ENCODE assay signal across 19 mouse cellular contexts in the genomic region with DNA sequence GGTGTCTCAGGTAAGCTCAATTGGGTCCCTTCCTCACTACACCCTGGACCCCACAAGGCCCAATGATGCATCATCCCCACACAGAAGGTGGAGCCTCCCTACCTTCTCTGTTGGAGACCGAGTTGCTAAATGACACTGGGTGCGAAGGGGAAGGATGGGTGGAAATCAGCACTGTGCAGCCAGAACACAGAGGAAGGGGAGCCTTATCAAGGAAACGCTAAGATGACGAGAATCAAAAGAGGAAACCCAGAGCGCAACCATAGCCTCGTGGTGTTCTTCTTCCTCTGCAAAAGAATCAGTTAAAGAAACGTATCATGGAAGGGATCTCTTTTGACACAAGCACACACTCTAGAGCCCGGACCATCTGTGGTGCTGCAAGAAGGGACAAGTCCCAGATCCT.
DNase-seq lines count a peak whose midpoint lies in the region; ATAC-seq lines count a peak whose summit lies in the region.
"Had no signal": no experiment of that assay in that cellular context is flagged by ENCODE, and none has a peak within 500 bp of the region (broad histone marks: within the 10 kb centered on the region; RNA-seq: fewer than 3 reads in every experiment).

No protein-coding gene starts in this region.

- peak overlapping the region; percentile 76; the same call in 1 of the 2 replicates for H3K27ac ChIP-seq in midbrain, embryonic 10.5 days (replicated peaks)
- no peak overlapping the region for H3K27ac ChIP-seq in midbrain, embryonic 16.5 days (ENCODE audit: low read length)
- no peak overlapping the region for H3K27ac ChIP-seq in midbrain, embryonic 15.5 days
- H3K27ac ChIP-seq: embryonic facial prominence, embryonic 15.5 days; gastrocnemius, adult 2 months; hindbrain, embryonic 13.5 days; hindbrain, postnatal 0 days had no signal

- peaks cover 100% of the 10 kb centered on the region for H3K27me3 ChIP-seq in midbrain, embryonic 10.5 days (ENCODE audit: low read depth, poor library complexity, severe bottlenecking)
- H3K27me3 ChIP-seq in midbrain, embryonic 16.5 days (ENCODE audit: control insufficient read depth, insufficient read depth, low read depth, low read length), result peaks cover 29% of the 10 kb centered on the region
- H3K27me3 ChIP-seq in megakaryocyte, embryonic 14.5 days (replicated peaks), result peaks cover 12% of the 10 kb centered on the region
- peaks cover 57% of the 10 kb centered on the region for H3K27me3 ChIP-seq in midbrain, embryonic 15.5 days (replicated peaks)
- H3K27me3 ChIP-seq: embryonic facial prominence, embryonic 15.5 days had no signal

- H3K9me3 ChIP-seq in midbrain, embryonic 10.5 days (replicated peaks), result peaks cover 10% of the 10 kb centered on the region; the same call in 1 of the 2 replicates
- H3K9me3 ChIP-seq in midbrain, embryonic 16.5 days (replicated peaks; ENCODE audit: control insufficient read depth, low read length, poor library complexity, severe bottlenecking), result peaks cover 4% of the 10 kb centered on the region; the same call in 1 of the 2 replicates
- peaks cover 3% of the 10 kb centered on the region; the same call in 1 of the 2 replicates for H3K9me3 ChIP-seq in megakaryocyte, embryonic 14.5 days
- H3K9me3 ChIP-seq in midbrain, embryonic 15.5 days, result no peaks in the 10 kb centered on the region
- H3K9me3 ChIP-seq: embryonic facial prominence, embryonic 15.5 days; hindbrain, embryonic 13.5 days had no signal

- H3K9ac ChIP-seq in midbrain, embryonic 16.5 days (ENCODE audit: low read depth, low read length), result no peak overlapping the region
- no peak overlapping the region for H3K9ac ChIP-seq in midbrain, embryonic 15.5 days
- H3K9ac ChIP-seq: embryonic facial prominence, embryonic 15.5 days; hindbrain, embryonic 13.5 days had no signal

- 68% methylated on average over 8 of the region's 8 CpGs for WGBS in midbrain, embryonic 10.5 days
- 76% methylated on average over 8 of the region's 8 CpGs for WGBS in midbrain, embryonic 16.5 days
- 61% methylated on average over 8 of the region's 8 CpGs for whole genome bisulfite sequencing in midbrain, embryonic 15.5 days

- H3K4me2 ChIP-seq in midbrain, embryonic 16.5 days (ENCODE audit: low read length), result no peak overlapping the region
- H3K4me2 ChIP-seq in midbrain, embryonic 15.5 days, result no peak overlapping the region
- H3K4me2 ChIP-seq: embryonic facial prominence, embryonic 15.5 days; hindbrain, embryonic 13.5 days had no signal

- no peak for ATAC-seq in midbrain, embryonic 16.5 days
- ATAC-seq in midbrain, embryonic 15.5 days (replicated peaks), result no peak
- ATAC-seq: hindbrain, postnatal 0 days had no signal

- H3K4me3 ChIP-seq in midbrain, embryonic 10.5 days, result no peak overlapping the region
- H3K4me3 ChIP-seq in midbrain, embryonic 16.5 days (ENCODE audit: low read depth, low read length), result no peak overlapping the region
- H3K4me3 ChIP-seq in megakaryocyte, embryonic 14.5 days (replicated peaks), result peak overlapping the region; percentile 5
- H3K4me3 ChIP-seq in midbrain, embryonic 15.5 days, result no peak overlapping the region
- H3K4me3 ChIP-seq: embryonic facial prominence, embryonic 15.5 days; erythroblast, embryonic 14.5 days; gastrocnemius, adult 2 months; hindbrain, embryonic 13.5 days had no signal

- DNase-seq in midbrain, embryonic 10.5 days (ENCODE audit: low spot score), result no peak
- DNase-seq in 416B (ENCODE audit: low read depth), result peak; percentile 34
- DNase-seq in MEL-GATA-1-ER (ENCODE audit: extremely low read depth, low read depth), result peak; percentile 39
- DNase-seq in adrenal gland, adult 8-10 months, result no peak
- DNase-seq: adrenal gland, postnatal 14 days; cerebellum, adult 11-12 months; cerebellum, adult 9-10 months; cerebellum, postnatal 25 days; gastrocnemius, adult 2 months; gastrocnemius, postnatal 25 days; heart, adult 11 months; heart, postnatal 10 days had no signal

- H3K4me1 ChIP-seq in midbrain, embryonic 10.5 days, result peaks cover 35% of the 10 kb centered on the region
- no peaks in the 10 kb centered on the region for H3K4me1 ChIP-seq in midbrain, embryonic 16.5 days (ENCODE audit: control insufficient read depth, insufficient read depth, low read length)
- peaks cover 42% of the 10 kb centered on the region for H3K4me1 ChIP-seq in megakaryocyte, embryonic 14.5 days
- H3K4me1 ChIP-seq in midbrain, embryonic 15.5 days, result peaks cover 9% of the 10 kb centered on the region
- H3K4me1 ChIP-seq: embryonic facial prominence, embryonic 15.5 days had no signal

- no peaks in the 10 kb centered on the region for H3K36me3 ChIP-seq in midbrain, embryonic 10.5 days
- H3K36me3 ChIP-seq in midbrain, embryonic 16.5 days (ENCODE audit: control insufficient read depth, insufficient read depth, low read length), result no peaks in the 10 kb centered on the region
- peaks cover 2% of the 10 kb centered on the region for H3K36me3 ChIP-seq in megakaryocyte, embryonic 14.5 days (replicated peaks; ENCODE audit: low read length)
- no peaks in the 10 kb centered on the region for H3K36me3 ChIP-seq in midbrain, embryonic 15.5 days (replicated peaks)
- H3K36me3 ChIP-seq: embryonic facial prominence, embryonic 15.5 days; hindbrain, embryonic 13.5 days had no signal

Comparison
In these comparisons a context has a peak if more than half of its experiments do, and no peak if none do; other contexts are left out.
1. DNase-seq: peak in 416B (single experiment) and MEL-GATA-1-ER (single experiment); none in midbrain, embryonic 10.5 days (single experiment) and adrenal gland, adult 8-10 months (single experiment).